Mouse (Mus musculus) embryonic facial prominence, embryonic 10.5 days (tissue): ENCODE results near the gene Nutf2-ps1. TPM values are rescaled to one million over a fixed set of nuclear protein-coding genes. Genes with fewer than 3 reads are reported as not detected.
A peak's percentile ranks its signal among the peaks of the same experiment; 100 is the strongest.

Experiments used
- DNase-seq: peaks from one replicate; pipeline ENCODE4 v3.0.0-alpha.2; 2017; ENCODE audit warnings: low spot score
- H3K27ac ChIP-seq: fragments of 300-500 bp; sonication (generic); replicated peaks from 2 replicates; pipeline ENCODE4 v1.5.1; 2016; ENCODE audit warnings: mild to moderate bottlenecking
- H3K27me3 ChIP-seq: fragments of 300-500 bp; sonication (generic); replicated peaks from 2 replicates; pipeline ENCODE4 v1.6.1; 2016; ENCODE audit warnings: low read depth, mild to moderate bottlenecking; ENCODE audit not compliant: poor library complexity, severe bottlenecking
- H3K36me3 ChIP-seq: fragments of 300-500 bp; sonication (generic); replicated peaks from 2 replicates; pipeline ENCODE4 v1.6.1; 2016; ENCODE audit warnings: mild to moderate bottlenecking, moderate library complexity
- H3K4me1 ChIP-seq: fragments of 300-500 bp; sonication (generic); 2 replicates; pipeline ENCODE4 v1.6.1; 2016
- H3K4me3 ChIP-seq: fragments of 300-500 bp; sonication (generic); 2 replicates; pipeline ENCODE4 v1.5.1; 2016; ENCODE audit warnings: mild to moderate bottlenecking, moderate library complexity
- H3K9me3 ChIP-seq: fragments of 300-500 bp; sonication (generic); 2 replicates; pipeline ENCODE4 v1.6.1; 2016; ENCODE audit warnings: mild to moderate bottlenecking
- WGBS: fragments of 180-500 bp; shearing (Covaris S2); methylation state at CpG from one replicate; pipeline ENCODE4 v1.1.7; 2016; 5-methylcytosine and 5-hydroxymethylcytosine counted together
- polyA plus RNA-seq: library from polyadenylated mRNA; unstranded; fragments of >200 nt; fragmentation: Nextera tagmentation; extraction: Ambion mirVana; gene quantifications from 2 replicates; pipeline ENCODE4 v1.2.1, GENCODE M21; 2016

Nutf2-ps1 gene
- polyA plus RNA-seq, 1 experiment from 2014 or later, result 567 TPM

DNA sequence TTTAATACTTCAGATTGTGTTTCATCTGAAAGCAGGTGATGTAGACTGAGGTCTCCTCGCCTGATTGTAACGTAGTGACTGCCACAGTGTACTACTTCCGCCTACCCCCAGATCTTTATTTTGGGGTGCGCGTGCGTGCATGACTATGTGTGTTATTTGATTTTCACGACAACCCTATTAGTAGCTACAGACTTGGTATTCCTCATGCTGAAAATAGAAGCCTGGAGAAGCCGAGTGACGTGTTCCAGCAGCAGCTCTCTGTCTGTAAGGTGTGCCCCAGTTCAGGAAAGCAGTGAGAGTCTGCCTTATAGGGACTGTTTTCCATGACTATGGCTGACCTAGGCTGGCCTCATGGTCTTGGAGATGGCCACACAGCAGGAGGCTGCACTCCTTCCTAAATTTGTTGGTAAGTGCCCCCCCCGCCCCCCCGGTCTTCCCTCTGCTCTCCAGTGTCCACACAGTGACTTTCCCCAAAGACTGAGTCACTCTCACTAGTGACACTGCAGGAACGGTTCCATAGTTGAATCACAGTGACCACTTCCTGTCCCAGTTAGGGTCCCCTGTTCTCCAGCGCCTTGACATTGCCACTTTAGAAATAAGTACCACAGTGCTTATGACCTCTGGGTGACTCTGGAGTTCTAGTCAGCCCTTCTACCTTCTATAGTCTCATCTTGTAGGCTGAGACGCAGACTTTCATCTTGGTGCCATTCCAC is 23.1 kb downstream of the Nutf2-ps1 start:
- Histone ChIP-seq H3K4me1 (peaks cover 4% of the 10 kb centered on the region), H3K36me3 (no peaks in the 10 kb centered on the region), H3K27me3 (no peaks in the 10 kb centered on the region), H3K9me3 (no peaks in the 10 kb centered on the region; the same call in 1 of the 2 replicates), H3K27ac (no peak overlapping the region), H3K4me3 (no peak overlapping the region)
- no peak for DNase-seq
- WGBS, result 93% methylated on average over 14 of the region's 14 CpGs

DNA sequence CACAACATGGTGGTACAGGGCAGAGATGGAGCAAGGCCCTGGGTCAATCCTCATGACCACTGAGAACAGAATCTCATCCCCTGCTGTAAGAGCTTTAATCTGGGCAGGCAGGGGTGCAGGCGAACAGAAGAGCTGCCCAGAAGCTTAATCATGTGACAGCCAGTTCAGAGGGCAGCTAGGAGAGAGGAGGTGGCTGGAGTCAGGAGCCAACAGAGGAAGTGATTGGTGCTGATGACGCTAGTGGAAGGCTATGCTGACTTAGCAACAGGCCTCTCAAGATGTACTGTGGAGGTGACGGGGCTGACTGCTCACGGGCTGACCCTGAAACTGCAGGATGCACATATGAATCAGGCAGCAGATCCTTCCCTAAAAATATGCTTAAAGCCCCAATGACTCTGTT is 24.7 kb downstream of the Nutf2-ps1 start:
- H3K27ac ChIP-seq, result no peak overlapping the region

GRCm38 (mm10) chr19:53560436-53560835 is 28.4 kb downstream of the Nutf2-ps1 start:
- Histone ChIP-seq H3K27ac (no peak overlapping the region), H3K4me1 (peaks cover 15% of the 10 kb centered on the region), H3K27me3 (no peaks in the 10 kb centered on the region; the same call in 1 of the 2 replicates), H3K9me3 (no peaks in the 10 kb centered on the region), H3K36me3 (no peaks in the 10 kb centered on the region), H3K4me3 (no peak overlapping the region)
- DNase-seq, result no peak
- 81% methylated on average over 3 of the region's 3 CpGs for WGBS

More for the DNA sequence above, 24.7 kb downstream of the Nutf2-ps1 start:
- no peaks in the 10 kb centered on the region; the same call in 1 of the 2 replicates for H3K9me3 ChIP-seq
- H3K4me1 ChIP-seq, result peaks cover 4% of the 10 kb centered on the region
- no peaks in the 10 kb centered on the region for H3K27me3 ChIP-seq
- H3K36me3 ChIP-seq, result no peaks in the 10 kb centered on the region
- WGBS, result 54% methylated on average over 4 of the region's 4 CpGs
- no peak for DNase-seq
- H3K4me3 ChIP-seq, result no peak overlapping the region

DNA sequence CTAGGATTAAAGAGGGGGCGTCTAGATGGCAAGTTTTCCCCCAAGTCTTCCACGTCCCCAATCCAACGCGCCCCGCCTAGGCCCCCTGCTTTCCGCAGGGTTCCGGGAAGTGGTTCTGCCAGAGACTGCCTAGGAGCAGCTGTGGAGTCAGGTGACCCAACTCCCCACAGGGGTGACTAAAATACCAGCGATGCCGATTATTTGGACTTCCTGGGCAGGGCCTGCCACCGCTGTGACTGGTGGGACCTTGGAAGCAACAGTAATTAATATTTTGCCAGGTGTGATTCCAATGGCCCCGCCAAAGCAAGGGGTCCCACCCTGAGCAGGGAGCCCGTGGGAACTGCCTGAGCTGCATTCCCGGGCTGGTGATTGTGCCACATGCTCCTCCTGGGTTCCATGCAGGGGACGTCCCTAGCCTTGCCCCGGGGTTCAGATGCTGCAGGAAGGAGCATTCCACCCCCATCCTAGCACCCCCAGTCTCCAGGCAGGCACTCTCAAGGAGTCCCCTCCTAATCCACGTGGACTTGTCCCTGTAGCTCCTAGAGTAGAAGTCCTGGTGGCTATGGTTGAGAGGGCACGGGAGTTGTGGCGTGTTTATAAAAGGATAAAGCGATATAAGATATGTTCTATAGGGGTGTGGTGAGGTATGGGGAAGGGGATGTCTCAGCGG is 31.5 kb downstream of the Nutf2-ps1 start:
- peak overlapping the region; percentile 38 for H3K4me3 ChIP-seq
- peak; percentile 28 for DNase-seq
- WGBS, result 30% methylated on average over 20 of the region's 20 CpGs

DNA sequence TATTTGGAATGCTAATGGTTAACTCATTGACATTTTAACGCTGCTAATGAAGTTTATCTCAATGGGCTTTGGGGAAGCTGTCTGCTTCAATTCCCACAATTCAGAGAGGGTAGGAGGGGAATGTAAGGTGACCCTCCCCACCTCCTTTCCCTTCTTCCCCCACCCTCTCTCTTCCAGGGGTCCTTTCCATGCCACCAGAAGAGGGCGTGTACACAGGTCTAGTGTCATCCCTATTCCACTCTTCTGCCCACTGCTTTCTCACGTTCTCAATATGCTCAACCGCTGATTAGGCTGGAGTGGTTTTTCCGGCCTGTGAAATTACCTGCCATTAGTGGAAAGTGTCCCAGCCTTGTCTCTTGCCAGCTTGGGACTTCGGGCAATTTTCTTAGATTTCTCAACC is 32.0 kb downstream of the Nutf2-ps1 start:
- 26% methylated on average over 6 of the region's 6 CpGs for WGBS
- H3K36me3 ChIP-seq, result no peaks in the 10 kb centered on the region
- H3K4me1 ChIP-seq, result peaks cover 25% of the 10 kb centered on the region
- no peak for DNase-seq
- no peak overlapping the region for H3K27ac ChIP-seq
- no peaks in the 10 kb centered on the region; the same call in 1 of the 2 replicates for H3K27me3 ChIP-seq
- peak overlapping the region; percentile 38 for H3K4me3 ChIP-seq
- H3K9me3 ChIP-seq, result no peaks in the 10 kb centered on the region

More for the DNA sequence above, 31.5 kb downstream of the Nutf2-ps1 start:
- Histone ChIP-seq H3K27me3 (no peaks in the 10 kb centered on the region; the same call in 1 of the 2 replicates), H3K27ac (peak overlapping the region; percentile 57), H3K4me1 (peaks cover 20% of the 10 kb centered on the region), H3K36me3 (no peaks in the 10 kb centered on the region), H3K9me3 (no peaks in the 10 kb centered on the region)

DNA sequence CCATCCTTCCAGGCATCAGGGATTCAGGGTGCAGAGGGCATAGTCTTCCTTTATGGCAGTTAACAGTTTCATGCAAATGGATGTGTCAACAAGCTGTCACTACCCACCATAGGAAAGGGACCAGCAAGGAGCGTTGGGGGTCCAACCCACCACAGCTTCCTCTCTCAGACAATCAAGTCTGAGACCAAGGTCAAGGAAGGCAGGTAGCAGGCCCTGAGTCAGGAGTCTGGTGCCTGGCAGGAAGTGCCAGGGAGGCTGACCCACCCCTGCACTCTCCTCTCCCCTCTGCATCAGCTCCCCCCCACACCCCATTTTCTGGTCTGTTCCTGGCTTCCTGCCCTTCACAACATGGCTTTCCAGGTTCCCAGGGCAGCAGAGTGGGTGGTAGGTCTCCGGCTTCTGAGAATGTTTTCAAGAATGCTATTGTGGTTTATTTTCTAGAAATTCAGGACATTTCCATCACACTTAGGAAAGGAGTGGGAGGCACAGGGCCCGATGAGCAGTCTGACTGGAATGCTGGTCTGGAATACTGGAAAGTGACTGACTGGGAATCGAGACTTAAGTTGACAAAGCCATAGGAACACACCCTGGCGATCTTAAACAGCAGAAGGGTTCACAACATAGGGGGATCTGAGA is 33.8 kb downstream of the Nutf2-ps1 start:
- no peak overlapping the region for H3K4me3 ChIP-seq
- no peaks in the 10 kb centered on the region; the same call in 1 of the 2 replicates for H3K27me3 ChIP-seq
- no peaks in the 10 kb centered on the region for H3K9me3 ChIP-seq
- 0 out of 2 replicates have a peak overlapping the region, but pooled peaks have one; percentile 5 for H3K27ac ChIP-seq
- no peak for DNase-seq
- peaks cover 25% of the 10 kb centered on the region for H3K4me1 ChIP-seq
- H3K36me3 ChIP-seq, result no peaks in the 10 kb centered on the region
- 84% methylated on average over 5 of the region's 5 CpGs for WGBS

DNA sequence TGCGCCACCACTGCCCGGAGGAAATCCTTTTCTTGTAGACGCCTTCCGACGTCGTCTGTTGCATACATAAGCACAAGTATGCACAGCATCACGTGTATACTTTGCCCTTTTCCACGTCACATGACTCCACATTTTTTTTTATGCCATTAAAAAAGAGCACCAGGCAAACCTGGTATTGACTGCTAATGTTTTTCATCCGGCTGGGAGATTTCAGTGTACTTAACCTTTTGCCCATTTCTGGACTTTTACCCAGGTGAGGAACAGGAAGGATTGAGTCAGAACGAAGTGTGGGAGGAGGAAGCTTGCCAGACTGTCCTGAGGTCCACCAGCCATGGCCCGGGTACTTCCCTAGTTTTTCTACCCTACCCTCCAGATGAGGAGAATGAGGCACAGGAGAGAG is 34.5 kb downstream of the Nutf2-ps1 start:
- peaks cover 25% of the 10 kb centered on the region for H3K4me1 ChIP-seq
- no peak for DNase-seq
- H3K4me3 ChIP-seq, result no peak overlapping the region
- no peaks in the 10 kb centered on the region for H3K9me3 ChIP-seq
- no peaks in the 10 kb centered on the region for H3K36me3 ChIP-seq
- no peaks in the 10 kb centered on the region; the same call in 1 of the 2 replicates for H3K27me3 ChIP-seq
- H3K27ac ChIP-seq, result no peak overlapping the region
- 87% methylated on average over 11 of the region's 11 CpGs for WGBS

DNA sequence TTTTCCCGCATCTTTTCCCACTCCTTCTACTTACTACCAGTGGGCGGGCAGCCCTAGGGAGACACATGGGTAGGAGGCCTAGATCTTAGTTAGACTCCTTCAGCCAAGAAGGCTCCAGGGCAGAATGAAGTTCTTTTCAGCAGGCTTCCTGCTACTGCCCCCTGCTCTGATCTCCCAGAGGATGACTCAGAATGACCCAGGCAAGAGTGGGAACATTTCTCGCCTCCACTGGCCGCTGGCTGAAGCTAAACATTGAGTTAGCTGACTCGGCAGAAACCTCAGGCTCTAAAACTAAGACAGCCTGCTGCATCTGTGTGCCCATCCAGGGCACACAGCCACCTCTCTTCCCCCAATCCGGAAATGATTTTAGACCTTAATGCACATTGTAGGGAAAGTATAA is 36.1 kb downstream of the Nutf2-ps1 start:
- no peak overlapping the region for H3K4me3 ChIP-seq
- WGBS, result 54% methylated on average over 6 of the region's 6 CpGs
- H3K27me3 ChIP-seq, result no peaks in the 10 kb centered on the region; the same call in 1 of the 2 replicates
- peaks cover 28% of the 10 kb centered on the region for H3K4me1 ChIP-seq
- no peaks in the 10 kb centered on the region for H3K36me3 ChIP-seq
- DNase-seq, result no peak
- no peaks in the 10 kb centered on the region for H3K9me3 ChIP-seq
- H3K27ac ChIP-seq, result peak overlapping the region; percentile 7; the same call in 1 of the 2 replicates

GRCm38 (mm10) chr19:53552216-53552786 is 36.6 kb downstream of the Nutf2-ps1 start:
- Histone ChIP-seq H3K27ac (peak overlapping the region; percentile 7; the same call in 1 of the 2 replicates), H3K27me3 (no peaks in the 10 kb centered on the region), H3K4me3 (no peak overlapping the region), H3K36me3 (no peaks in the 10 kb centered on the region), H3K4me1 (peaks cover 28% of the 10 kb centered on the region), H3K9me3 (no peaks in the 10 kb centered on the region)
- no peak for DNase-seq
- 30% methylated on average over 10 of the region's 10 CpGs for WGBS

DNA sequence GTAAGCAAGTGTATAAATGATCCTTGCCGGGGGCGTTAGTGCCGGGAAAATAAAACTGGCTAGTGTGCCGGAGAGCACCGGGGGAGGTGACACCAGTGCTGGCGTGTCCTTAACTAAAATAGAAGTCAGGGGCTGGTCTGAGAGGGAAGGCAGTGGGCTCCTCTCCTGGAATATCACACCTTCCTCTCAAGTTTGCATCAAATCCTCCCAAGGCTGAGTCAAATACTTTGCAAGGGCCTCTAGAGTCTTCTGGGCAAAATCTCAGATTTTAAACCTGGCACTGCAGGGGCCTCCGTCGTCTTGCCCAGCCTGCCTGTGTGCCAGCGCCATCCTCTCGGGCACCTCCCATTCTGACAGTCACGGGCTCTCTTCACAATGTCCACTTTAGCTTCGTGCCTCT is 37.9 kb downstream of the Nutf2-ps1 start:
- Histone ChIP-seq H3K4me1 (peaks cover 23% of the 10 kb centered on the region), H3K27me3 (no peaks in the 10 kb centered on the region), H3K27ac (no peak overlapping the region), H3K9me3 (no peaks in the 10 kb centered on the region), H3K36me3 (no peaks in the 10 kb centered on the region), H3K4me3 (no peak overlapping the region)
- 84% methylated on average over 12 of the region's 12 CpGs for WGBS
- DNase-seq, result no peak

DNA sequence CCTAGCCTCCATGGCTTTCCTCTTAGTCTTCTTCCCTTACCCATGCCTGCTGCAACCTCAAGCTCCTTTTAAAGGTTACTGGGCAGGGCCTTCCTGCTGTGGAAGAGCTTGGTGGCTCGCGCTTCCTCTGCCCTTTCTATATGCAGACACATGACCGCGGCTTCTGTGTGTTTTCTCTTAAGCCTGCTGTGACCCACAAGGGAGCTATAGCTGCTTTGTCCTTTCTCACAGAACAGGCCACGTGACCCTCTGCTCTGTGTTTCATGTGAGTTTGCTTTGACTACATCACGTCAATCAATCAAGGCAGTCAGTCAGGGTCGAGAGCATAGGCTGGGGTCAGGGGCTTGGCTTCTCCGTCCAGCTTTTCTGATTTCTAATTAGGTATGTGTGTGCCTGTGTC is 41.3 kb downstream of the Nutf2-ps1 start:
- Histone ChIP-seq H3K36me3 (peaks cover 7% of the 10 kb centered on the region; the same call in 1 of the 2 replicates), H3K27ac (peak overlapping the region; percentile 57)

DNA sequence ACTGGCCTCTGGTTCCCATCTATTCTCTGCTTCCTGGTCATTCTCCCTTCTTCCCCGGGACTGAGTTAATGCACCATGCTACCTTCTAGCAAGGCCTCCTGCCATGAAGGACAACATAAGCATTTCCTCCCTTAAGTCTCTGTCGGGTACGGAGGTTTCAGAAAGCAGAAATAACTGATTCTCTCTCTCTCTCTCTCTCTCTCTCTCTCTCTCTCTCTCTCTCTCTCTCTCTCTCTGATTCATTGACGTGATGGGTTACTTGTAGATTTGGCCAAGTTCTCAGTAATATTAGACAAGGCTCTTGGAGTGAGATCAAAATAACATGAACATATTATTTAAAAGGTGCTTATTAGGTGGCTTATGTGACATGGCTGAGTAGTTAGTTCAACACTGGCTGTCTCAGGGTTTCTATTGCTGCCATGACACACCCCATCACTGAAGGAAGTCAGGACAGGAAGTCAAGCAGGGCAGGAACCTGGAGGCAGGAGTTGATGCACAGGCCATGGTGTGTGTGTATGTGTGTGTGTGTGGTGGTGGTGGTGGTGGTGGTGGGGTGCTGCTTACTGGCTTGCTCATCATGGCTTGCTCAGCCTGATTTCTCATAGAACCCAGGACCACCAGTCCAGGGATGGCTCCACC is 43.8 kb downstream of the Nutf2-ps1 start:
- H3K36me3 ChIP-seq, result peaks cover 29% of the 10 kb centered on the region
- peaks cover 13% of the 10 kb centered on the region for H3K4me1 ChIP-seq
- DNase-seq, result no peak
- H3K4me3 ChIP-seq, result no peak overlapping the region
- H3K27me3 ChIP-seq, result no peaks in the 10 kb centered on the region
- 55% methylated on average over 4 of the region's 4 CpGs for WGBS
- H3K27ac ChIP-seq, result no peak overlapping the region
- H3K9me3 ChIP-seq, result no peaks in the 10 kb centered on the region

More for the DNA sequence above, 41.3 kb downstream of the Nutf2-ps1 start:
- H3K4me3 ChIP-seq, result no peak overlapping the region
- peak; percentile 20 for DNase-seq
- H3K27me3 ChIP-seq, result no peaks in the 10 kb centered on the region
- no peaks in the 10 kb centered on the region for H3K9me3 ChIP-seq
- WGBS, result 48% methylated on average over 8 of the region's 8 CpGs
- peaks cover 20% of the 10 kb centered on the region for H3K4me1 ChIP-seq
